Mouse (Mus musculus): Measurements from ENCODE around the gene Tom1.

Gene Tom1

DNA sequence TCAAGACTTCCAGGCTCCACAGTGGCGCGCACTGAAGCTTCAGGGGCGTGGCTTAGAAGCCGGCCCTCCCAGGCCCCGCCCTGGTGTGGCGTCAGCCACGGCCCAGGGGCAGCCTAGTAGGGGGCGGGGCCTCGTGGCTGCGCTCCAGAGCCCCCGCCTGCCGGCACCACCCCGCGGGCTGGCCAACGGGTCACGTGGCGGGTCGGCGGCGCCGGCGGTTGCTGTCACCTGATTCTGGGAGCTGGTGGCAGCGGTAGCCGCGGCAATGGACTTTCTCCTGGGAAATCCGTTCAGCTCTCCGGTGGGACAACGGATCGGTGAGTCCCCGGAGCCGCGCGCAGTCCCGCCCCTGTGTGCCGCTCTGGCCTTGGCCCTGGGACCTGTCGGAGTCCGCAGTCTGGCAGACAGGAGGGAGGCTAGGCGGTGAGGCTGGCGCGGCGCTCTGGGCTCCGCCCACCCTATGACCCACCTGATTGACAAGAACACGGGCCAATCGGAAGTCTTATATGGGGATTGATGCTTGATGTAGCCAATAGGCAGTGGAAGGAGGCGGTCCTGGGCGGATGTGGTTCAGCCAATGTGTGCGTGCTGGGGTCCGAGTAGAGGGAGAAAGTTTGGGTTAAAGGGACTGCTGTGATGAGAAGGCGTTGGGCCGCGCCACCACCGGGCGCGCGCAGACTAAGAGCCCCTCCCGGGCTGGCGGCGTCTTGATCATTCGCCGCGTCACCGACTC, at the start of gene Tom1:
TSS of gene Tom1 (plus strand) at position 195 of the 733 bp plus-strand sequence.
- peak; percentile 96 for DNase-seq (ENCODE audit: low spot score)

DNA sequence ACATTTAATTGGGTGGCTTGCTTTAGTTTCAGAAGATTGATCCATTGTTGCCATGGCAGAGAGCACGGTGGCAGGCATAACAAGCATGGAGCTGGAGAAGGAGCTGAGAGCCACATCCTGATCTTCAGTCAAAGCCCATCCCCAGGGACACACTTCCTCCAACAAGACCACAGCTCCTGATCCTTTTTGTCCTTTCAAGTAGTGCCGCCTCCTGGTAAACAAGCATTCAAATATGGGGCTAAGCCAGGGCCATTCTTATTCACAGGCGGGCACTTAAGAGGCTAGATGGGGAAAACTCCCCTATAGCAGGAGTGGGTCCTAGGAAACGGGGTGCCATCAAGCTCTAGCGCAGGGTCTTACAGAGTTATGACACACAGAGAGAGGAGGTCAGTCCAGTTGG, 46.1 kb upstream of the Tom1 start:
- no peak for DNase-seq (ENCODE audit: low spot score)

GRCm38 (mm10) chr8:74990021-74990420, 43.5 kb upstream of the Tom1 start:
- no peak for DNase-seq (ENCODE audit: low spot score)

DNA sequence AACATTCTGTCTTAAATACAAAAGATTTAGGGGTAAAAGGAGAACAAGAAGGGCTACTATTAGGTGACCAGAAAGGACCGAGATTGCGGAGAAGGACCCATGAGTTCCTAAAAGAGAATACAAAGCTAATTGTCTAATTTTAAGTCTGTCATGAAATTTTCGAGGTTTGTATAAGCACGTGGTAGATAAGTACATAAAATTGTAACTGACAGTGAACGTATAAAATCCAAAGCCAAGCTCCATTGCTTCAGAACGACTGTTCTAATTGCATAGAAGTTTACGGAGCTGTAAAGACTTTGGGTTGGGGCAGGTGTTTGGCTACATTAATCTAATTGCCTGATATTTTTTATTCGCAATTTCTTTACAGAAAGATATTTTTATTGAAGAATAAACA, 40.4 kb upstream of the Tom1 start, which contains the start of gene Hmgxb4:
TSS of gene Hmgxb4 (plus strand) at position 276 of the 394 bp plus-strand sequence.
- no peak for DNase-seq (ENCODE audit: low spot score)

DNA sequence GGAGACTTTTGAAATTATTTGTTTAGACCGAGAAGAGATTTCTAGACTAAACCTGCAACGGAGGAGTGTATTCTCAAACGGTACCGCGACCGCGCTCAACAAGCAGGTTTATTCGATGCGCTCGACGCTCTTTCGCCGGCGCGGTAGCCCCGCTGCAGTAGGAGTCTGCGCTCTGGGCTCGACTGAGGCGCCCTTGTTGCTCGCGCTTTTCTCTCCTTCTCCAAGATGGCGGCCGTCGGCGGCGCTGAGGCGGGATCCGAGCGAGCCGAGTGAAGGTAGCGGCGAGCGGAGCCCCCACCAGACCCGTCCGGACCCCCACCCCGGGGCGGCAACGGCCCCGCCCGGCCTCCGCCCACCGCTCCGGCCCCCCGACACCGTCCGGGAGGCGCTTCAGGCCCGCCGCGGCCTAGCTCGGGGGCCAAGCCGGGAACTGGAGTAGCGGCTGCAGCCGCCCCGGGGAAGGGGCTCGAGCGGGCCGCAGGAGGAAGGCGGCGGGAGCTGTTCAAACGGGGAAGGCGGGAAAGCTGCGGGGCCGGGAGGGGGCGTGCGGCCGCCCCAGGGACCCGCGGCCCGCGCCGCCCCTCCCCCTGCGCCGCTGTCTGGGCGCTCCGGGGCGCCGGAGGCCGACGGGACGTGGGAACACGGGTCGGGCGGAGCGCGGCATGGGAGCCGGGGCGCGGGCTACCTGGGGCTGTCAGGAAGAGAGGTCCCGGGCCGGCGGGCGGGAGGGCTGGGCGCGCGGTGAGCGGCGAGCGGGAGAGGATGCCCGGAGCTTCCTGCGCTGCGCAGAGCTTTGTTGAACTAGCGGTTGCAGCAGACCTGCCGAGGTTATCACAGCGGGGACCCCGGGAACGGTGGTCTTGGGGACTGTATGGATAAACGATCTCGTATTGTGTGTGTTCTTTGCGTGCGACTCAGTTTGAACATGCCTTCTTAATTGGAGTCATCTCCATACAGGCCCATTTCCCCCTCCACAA, 39.7 kb upstream of the Tom1 start:
- DNase-seq (ENCODE audit: low spot score), result peak; percentile 91

DNA sequence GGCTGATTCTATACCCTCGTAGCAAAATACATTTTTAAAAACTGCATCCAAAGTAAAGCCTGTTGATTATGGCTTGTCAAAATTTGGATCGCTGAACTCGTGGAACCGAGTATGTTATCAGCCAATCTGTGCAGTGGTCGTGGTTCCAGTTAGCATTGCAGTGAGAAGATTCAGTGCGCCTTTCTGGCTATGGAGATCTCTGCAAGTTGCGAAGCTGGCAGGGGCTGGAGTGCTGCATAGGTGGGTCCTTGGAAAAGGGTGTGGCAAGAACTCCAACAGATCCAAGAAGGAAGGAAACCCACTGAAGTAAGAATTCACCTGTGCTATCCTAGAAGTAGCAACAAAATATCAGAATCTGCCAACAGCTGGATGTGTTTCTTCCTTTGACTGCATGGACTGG, 39.0 kb upstream of the Tom1 start:
- DNase-seq (ENCODE audit: low spot score), result peak; percentile 49

DNA sequence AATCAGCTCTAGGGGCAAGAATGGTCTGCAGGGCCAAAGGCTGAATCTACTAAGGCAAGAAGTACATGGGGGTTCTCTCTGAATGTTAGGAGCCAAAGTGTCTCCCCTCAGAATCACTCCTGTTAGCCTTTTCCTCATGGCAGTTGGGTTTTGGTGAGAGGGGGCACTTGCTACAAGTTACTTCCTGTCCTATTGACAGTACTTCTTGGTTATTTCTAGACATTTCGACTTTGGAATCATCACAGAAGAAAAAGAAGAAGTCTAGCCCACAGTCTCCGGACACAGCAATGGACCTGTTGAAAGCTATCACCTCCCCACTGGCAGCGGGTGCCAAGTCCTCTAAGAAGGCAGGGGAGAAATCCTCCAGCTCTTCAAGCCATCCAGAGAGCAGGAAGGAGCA, 33.1 kb upstream of the Tom1 start:
- DNase-seq (ENCODE audit: low spot score), result no peak

DNA sequence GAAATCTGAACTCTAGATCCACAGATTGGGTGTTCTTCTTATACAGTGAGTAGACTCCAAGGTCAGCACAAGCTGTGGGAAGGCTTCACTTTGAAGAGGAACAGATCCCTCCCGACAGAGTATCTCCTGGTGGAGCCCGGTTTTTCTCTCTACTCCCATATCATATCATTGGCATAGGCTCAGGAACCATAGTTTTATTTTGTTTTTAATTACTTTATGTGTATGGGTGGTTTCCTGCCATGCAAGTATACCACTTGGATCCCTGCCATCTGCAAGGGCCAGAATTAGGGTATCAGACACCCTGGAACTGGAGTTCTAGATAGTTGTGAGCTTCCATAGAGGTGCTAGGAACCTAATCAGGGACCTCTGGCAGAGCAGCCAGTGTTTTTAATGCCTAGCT, 24.7 kb upstream of the Tom1 start:
- DNase-seq (ENCODE audit: low spot score), result no peak

DNA sequence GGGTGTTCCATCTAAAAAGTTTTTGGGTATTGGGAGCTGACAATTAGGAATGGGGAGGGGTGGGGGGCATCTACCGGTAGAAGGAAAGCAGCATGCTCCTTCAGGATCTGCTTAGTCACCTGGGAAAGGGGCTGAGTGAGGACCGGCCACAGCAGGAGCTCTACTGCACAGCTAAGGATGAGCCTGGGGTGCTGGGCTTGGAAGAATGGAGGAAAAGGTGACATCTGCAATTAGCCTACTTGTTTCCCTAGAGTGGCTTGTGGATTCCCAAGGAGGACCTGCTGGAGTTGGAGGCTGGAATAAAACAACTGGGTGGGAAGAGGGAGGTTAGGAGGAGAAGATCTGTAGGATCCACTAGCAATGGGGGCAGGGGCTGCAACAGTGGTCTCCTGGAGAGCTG, 19.9 kb upstream of the Tom1 start:
- no peak for DNase-seq (ENCODE audit: low spot score)

- no peak for DNase-seq (ENCODE audit: low spot score)
Measured at GRCm38 (mm10) chr8:75013964-75014363, 19.5 kb upstream of the Tom1 start.

DNA sequence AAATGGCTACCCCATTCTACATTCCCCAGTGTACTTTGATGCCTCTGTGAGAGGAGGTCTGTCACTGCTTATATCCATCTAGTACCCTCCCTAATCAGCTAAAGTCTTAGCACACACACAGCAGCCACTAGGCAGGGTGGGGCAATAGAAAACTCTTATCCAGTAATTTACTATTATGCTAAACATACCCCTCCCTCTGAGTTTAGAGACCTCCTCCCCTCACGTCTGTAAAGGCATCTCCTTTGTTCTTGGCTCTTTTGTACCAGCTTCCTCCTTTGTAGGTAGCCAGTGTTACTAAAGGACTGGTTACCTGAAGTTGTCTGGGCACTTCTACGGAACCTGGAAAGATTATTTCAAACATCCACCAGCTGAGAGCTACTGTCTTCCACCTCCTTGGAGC, 17.5 kb upstream of the Tom1 start:
- no peak for DNase-seq (ENCODE audit: low spot score)

GRCm38 (mm10) chr8:75016422-75016821, 17.1 kb upstream of the Tom1 start:
- no peak for DNase-seq (ENCODE audit: low spot score)

- DNase-seq (ENCODE audit: low spot score), result no peak
Measured at GRCm38 (mm10) chr8:75018274-75018972, 15.1 kb upstream of the Tom1 start.

DNA sequence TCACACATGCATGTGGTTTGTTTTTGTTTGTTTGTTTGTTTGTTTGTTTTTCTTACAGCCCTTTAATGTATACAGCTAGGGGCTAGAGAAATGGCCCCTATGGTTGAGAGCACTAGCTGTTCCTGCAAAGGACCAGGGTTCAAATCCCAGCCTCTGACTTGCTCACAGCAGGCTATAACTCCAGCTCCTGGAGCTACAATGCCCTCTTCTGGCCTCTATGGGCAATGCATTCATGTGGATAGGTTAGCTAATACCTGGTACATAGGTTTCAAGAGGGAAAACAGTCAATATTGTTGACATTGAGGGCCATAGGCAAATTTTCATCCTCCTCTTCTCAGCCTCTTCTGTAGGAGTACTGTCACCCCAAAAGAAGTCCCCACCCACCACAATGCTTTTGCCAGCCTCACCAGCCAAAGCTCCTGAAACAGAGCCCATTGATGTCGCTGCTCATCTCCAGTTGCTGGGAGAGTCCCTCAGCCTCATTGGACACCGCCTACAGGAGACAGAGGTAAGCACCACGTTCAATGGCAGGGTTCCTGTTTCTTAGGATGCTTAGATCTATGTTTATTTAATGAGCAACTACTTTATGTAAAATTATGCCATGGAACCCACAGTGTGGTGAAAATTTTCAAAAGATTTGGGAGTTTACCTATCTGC, 9.7 kb upstream of the Tom1 start:
- DNase-seq (ENCODE audit: low spot score), result no peak

GRCm38 (mm10) chr8:75025809-75026208, 7.7 kb upstream of the Tom1 start:
- no peak for DNase-seq (ENCODE audit: low spot score)

DNA sequence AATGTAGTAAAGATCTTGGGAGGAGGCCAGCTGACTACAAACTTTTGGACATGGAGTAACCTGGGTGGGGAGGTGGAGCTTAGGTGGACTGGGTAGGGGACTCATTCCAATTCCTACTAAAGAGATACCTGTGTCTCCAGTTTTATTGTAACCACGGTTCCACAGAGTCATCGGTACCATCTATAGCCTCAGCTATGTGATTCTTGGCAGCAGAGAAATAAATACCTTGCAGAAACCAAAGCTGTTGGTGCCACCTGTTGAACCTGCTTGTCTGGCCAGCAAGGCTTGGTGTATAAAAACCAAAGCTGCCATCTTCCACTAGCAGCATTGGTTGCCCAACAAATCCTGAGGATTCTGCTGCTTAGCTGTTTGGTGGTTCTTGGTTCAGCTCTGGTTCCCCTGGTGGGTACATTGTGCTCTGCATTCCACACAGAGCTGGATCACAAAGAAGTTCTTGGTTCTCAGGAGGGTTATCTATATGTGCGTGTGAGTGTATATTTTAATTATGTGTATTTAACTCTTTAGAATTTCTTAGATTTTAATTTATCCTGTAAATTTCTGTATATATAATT, 3.0 kb upstream of the Tom1 start:
- no peak for DNase-seq (ENCODE audit: low spot score)

GRCm38 (mm10) chr8:75032961-75033360, 544 bp upstream of the Tom1 start:
- DNase-seq (ENCODE audit: low spot score), result no peak

DNA sequence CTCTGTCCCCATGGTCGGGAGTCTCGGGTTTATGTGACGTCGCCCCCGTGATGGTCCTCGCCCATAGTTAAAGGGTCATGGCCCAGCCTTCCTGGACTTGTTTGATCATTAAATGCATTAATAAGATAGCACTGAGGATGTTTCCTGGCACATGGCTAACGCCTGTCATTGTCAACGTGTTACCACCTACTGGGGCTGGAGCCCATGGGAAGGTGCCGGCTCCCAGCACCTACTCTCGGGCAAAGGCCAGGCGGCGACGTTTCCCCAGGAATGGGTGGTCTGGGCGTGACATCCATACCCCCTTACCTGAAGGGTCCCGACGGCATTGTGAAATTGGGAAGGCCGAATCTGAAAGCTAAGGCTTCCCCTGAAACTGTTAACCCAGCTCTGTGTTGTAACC, 780 bp downstream of the Tom1 start:
- DNase-seq (ENCODE audit: low spot score), result no peak

DNA sequence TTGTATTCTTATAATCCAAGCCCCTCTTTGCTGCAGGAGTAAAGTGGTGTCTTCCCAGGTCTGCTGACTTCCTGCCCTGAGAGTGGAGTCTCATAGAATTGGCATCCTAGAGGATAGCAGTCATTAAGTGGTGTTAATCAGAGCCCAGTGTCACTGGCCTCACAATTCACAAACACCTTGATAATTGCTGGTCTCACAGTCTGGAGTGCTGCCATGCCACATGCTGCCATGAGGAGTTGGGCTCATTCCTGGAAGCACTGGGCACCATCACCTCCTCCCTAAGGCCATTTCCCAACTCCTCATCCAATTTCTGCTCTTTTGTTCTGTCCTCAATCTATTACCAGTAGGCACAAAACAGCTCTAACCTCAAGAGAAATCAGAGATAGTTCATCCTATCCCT, 2.1 kb downstream of the Tom1 start:
- no peak for DNase-seq (ENCODE audit: low spot score)

GRCm38 (mm10) chr8:75038497-75038896, 5.0 kb downstream of the Tom1 start:
- no peak for DNase-seq (ENCODE audit: low spot score)

DNA sequence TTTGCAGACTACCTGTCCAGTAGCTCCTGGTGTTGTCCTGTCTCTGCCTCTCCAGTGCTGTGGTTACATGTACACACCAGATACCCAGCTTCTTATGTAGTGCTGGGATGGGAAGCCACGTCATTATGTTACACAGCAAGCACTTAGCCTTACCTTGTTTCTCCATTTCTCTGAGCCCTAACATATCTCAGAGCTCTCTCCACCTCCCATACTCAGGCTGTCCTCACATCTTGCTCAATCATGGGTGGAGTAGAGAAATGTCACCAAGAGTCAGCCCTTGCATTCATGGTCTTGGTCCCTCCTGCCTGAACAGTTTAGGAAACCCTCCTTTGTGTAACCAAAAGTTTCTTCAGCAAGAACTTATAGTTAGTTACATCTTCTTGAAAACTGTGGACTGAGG, 6.2 kb downstream of the Tom1 start:
- no peak for DNase-seq (ENCODE audit: low spot score)

GRCm38 (mm10) chr8:75042171-75042570, 8.7 kb downstream of the Tom1 start:
- DNase-seq (ENCODE audit: low spot score), result no peak

Measured in testis, postnatal 14 days (tissue).